Comparison of ENCODE assay signal across 33 mouse cellular contexts in the genomic region with DNA sequence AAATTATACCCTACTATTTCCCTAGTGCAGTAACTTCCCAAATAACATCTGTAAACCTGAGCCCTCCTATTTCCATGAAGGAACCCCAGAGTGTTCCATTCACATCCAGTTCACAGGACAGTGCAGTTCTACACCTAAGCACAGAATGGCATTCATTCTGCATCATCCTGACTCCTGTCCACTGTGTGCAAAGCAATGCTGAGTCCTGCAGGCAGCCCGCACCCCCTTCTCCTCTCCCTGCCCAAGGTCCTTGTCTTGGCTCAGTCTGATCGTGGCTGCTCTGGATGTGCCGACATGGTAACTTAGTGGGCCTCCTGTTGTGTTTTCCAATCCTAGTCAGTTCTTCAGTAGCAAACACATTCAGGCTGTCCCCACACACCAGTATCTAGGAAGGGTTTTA. TPM values are rescaled to one million over a fixed set of nuclear protein-coding genes. Genes with fewer than 3 reads are reported as not detected.
A peak's percentile ranks its signal among the peaks of the same experiment; 100 is the strongest.
DNase-seq lines count a peak whose midpoint lies in the region; ATAC-seq and TF ChIP-seq lines count a peak whose summit lies in the region.
"Had no signal": no experiment of that assay in that cellular context is flagged by ENCODE, and none has a peak within 500 bp of the region (broad histone marks: within the 10 kb centered on the region; RNA-seq: fewer than 3 reads in every experiment).

No protein-coding gene starts in this region.

- no peaks in the 10 kb centered on the region for H3K9me3 ChIP-seq in intestine, embryonic 16.5 days (ENCODE audit: control insufficient read depth, low read length)
- H3K9me3 ChIP-seq in intestine, postnatal 0 days (ENCODE audit: control insufficient read depth), result no peaks in the 10 kb centered on the region
- no peaks in the 10 kb centered on the region for H3K9me3 ChIP-seq in midbrain, embryonic 16.5 days (replicated peaks; ENCODE audit: control insufficient read depth, low read length, poor library complexity, severe bottlenecking)
- H3K9me3 ChIP-seq: embryonic facial prominence, embryonic 12.5 days; embryonic facial prominence, embryonic 15.5 days; forebrain, embryonic 12.5 days; forebrain, embryonic 15.5 days; hindbrain, embryonic 10.5 days; hindbrain, embryonic 13.5 days; intestine, embryonic 15.5 days had no signal

- no peak overlapping the region for H3K4me2 ChIP-seq in intestine, embryonic 16.5 days (ENCODE audit: low read depth, low read length)
- no peak overlapping the region for H3K4me2 ChIP-seq in intestine, postnatal 0 days (replicated peaks; ENCODE audit: low read depth)
- H3K4me2 ChIP-seq in midbrain, embryonic 16.5 days (ENCODE audit: low read length), result no peak overlapping the region
- H3K4me2 ChIP-seq: embryonic facial prominence, embryonic 12.5 days; embryonic facial prominence, embryonic 15.5 days; forebrain, embryonic 12.5 days; forebrain, embryonic 15.5 days; heart, embryonic 11.5 days; hindbrain, embryonic 13.5 days; intestine, embryonic 15.5 days had no signal

- peak overlapping the region; percentile 83 for H3K27ac ChIP-seq in intestine, embryonic 16.5 days (ENCODE audit: low read length)
- H3K27ac ChIP-seq in intestine, postnatal 0 days (ENCODE audit: low read depth, low read length), result no peak overlapping the region
- H3K27ac ChIP-seq in midbrain, embryonic 16.5 days (ENCODE audit: low read length), result no peak overlapping the region
- H3K27ac ChIP-seq: embryonic facial prominence, embryonic 12.5 days; forebrain, embryonic 12.5 days; forebrain, embryonic 15.5 days; heart, adult 2 months; hindbrain, embryonic 10.5 days; hindbrain, embryonic 13.5 days; intestine, embryonic 15.5 days had no signal

- peak; percentile 80 to 88 for DNase-seq in adrenal gland, adult (ENCODE audit: inconsistent age in 2 of 2, low spot score in 1 of 2)
- DNase-seq in adrenal gland, postnatal 4 days (ENCODE audit: low spot score in 2 of 2), result no peak
- DNase-seq in adrenal gland, adult 8-10 months, result peak; percentile 69
- DNase-seq in adrenal gland, postnatal 25 days, result peak; percentile 50
- no peak for DNase-seq in gastrocnemius, postnatal 14 days
- DNase-seq: cerebellum, adult 11-12 months; cerebellum, adult 9-10 months; cerebellum, postnatal 25 days; gastrocnemius, postnatal 36 days; heart, adult 2 months; heart, postnatal 36 days; kidney, adult 2 months had no signal

- ATAC-seq in intestine, embryonic 16.5 days, result no peak
- ATAC-seq in intestine, postnatal 0 days, result no peak
- no peak for ATAC-seq in midbrain, embryonic 16.5 days
- ATAC-seq: activated CD4-positive, CD25-positive, alpha-beta regulatory T cell, adult 4 months; forebrain, embryonic 15.5 days; hindbrain, embryonic 16.5 days; intestine, embryonic 15.5 days had no signal

- H3K36me3 ChIP-seq in intestine, embryonic 16.5 days (ENCODE audit: control insufficient read depth, insufficient read depth, low read length), result no peaks in the 10 kb centered on the region
- H3K36me3 ChIP-seq in intestine, postnatal 0 days (ENCODE audit: control insufficient read depth, insufficient read depth), result no peaks in the 10 kb centered on the region
- no peaks in the 10 kb centered on the region for H3K36me3 ChIP-seq in midbrain, embryonic 16.5 days (ENCODE audit: control insufficient read depth, insufficient read depth, low read length)
- H3K36me3 ChIP-seq: embryonic facial prominence, embryonic 12.5 days; embryonic facial prominence, embryonic 15.5 days; forebrain, embryonic 12.5 days; forebrain, embryonic 15.5 days; hindbrain, embryonic 10.5 days; hindbrain, embryonic 13.5 days; intestine, embryonic 15.5 days had no signal

- no peak overlapping the region for H3K9ac ChIP-seq in intestine, embryonic 16.5 days (ENCODE audit: low read depth, low read length)
- H3K9ac ChIP-seq in intestine, postnatal 0 days (ENCODE audit: low read depth, low read length), result no peak overlapping the region
- no peak overlapping the region for H3K9ac ChIP-seq in midbrain, embryonic 16.5 days (ENCODE audit: low read depth, low read length)
- H3K9ac ChIP-seq: embryonic facial prominence, embryonic 12.5 days; embryonic facial prominence, embryonic 15.5 days; forebrain, embryonic 12.5 days; forebrain, embryonic 15.5 days; hindbrain, embryonic 13.5 days; intestine, embryonic 15.5 days had no signal

- TF ChIP-seq CTCF in intestine, postnatal 0 days (IDR thresholded peaks at IDR 0.05; ENCODE audit: low read depth), result no peak

- no peak overlapping the region for H3K4me3 ChIP-seq in intestine, embryonic 16.5 days (ENCODE audit: low read length)
- H3K4me3 ChIP-seq in intestine, postnatal 0 days (ENCODE audit: low read depth, low read length), result no peak overlapping the region
- no peak overlapping the region for H3K4me3 ChIP-seq in midbrain, embryonic 16.5 days (ENCODE audit: low read depth, low read length)
- H3K4me3 ChIP-seq: embryonic facial prominence, embryonic 12.5 days; embryonic facial prominence, embryonic 15.5 days; erythroblast, embryonic 14.5 days; forebrain, embryonic 12.5 days; forebrain, embryonic 15.5 days; heart, adult 2 months; hindbrain, embryonic 10.5 days; hindbrain, embryonic 13.5 days; intestine, embryonic 15.5 days had no signal

- intact Hi-C loops in gastrocnemius, postnatal 14 days (cut with DNase I; ENCODE audit: low total_unique reads), result no loop called here

- 0 out of 2 replicates have a peak, but pooled peaks cover 3% of the 10 kb centered on the region for H3K4me1 ChIP-seq in intestine, embryonic 16.5 days (ENCODE audit: control insufficient read depth, insufficient read depth, low read length)
- no peaks in the 10 kb centered on the region for H3K4me1 ChIP-seq in intestine, postnatal 0 days (replicated peaks; ENCODE audit: control insufficient read depth, insufficient read depth, low read length)
- H3K4me1 ChIP-seq in midbrain, embryonic 16.5 days (ENCODE audit: control insufficient read depth, insufficient read depth, low read length), result no peaks in the 10 kb centered on the region
- H3K4me1 ChIP-seq: embryonic facial prominence, embryonic 12.5 days; embryonic facial prominence, embryonic 15.5 days; forebrain, embryonic 15.5 days; hindbrain, embryonic 13.5 days; intestine, embryonic 15.5 days had no signal

- 84% methylated on average over 3 of the region's 3 CpGs for WGBS in intestine, embryonic 16.5 days
- 66% methylated on average over 3 of the region's 3 CpGs for WGBS in intestine, postnatal 0 days
- WGBS in midbrain, embryonic 16.5 days, result 78% methylated on average over 3 of the region's 3 CpGs

- H3K27me3 ChIP-seq in intestine, embryonic 16.5 days (replicated peaks; ENCODE audit: control insufficient read depth, insufficient read depth, low read length), result no peaks in the 10 kb centered on the region
- H3K27me3 ChIP-seq in intestine, postnatal 0 days (replicated peaks; ENCODE audit: control insufficient read depth, insufficient read depth, low read length), result no peaks in the 10 kb centered on the region
- no peaks in the 10 kb centered on the region for H3K27me3 ChIP-seq in midbrain, embryonic 16.5 days (ENCODE audit: control insufficient read depth, insufficient read depth, low read depth, low read length)
- H3K27me3 ChIP-seq: embryonic facial prominence, embryonic 12.5 days; embryonic facial prominence, embryonic 15.5 days; forebrain, embryonic 12.5 days; forebrain, embryonic 15.5 days; hindbrain, embryonic 13.5 days; intestine, embryonic 15.5 days had no signal

RNA-seq across cellular contexts. Expression of a gene that starts 12.7 kb away (rescaled TPM):
- total RNA-seq in adrenal gland, postnatal 4 days (2021), result 10 to 100 TPM; 22.2 to 29.2 TPM
- polyA plus RNA-seq in intestine, embryonic 16.5 days (2015; fragmentation: Nextera tagmentation; extraction: Ambion mirVana), result 0.18 and 0.24 TPM in 2 replicates
- polyA plus RNA-seq in intestine, postnatal 0 days (2015; fragmentation: Nextera tagmentation; extraction: Ambion mirVana), result 0.31 and 0.64 TPM in 2 replicates
- total RNA-seq in adrenal gland, adult 8-10 months (2022), result 100 to 1,000 TPM in 2 of 4 experiments, 1 to 10 TPM in 2; 1.5 to 212 (median 76.4) TPM
- total RNA-seq in adrenal gland, postnatal 25 days (2021), result 37.9 and 41.2 TPM in 2 replicates
- under 1 TPM; 0.13 to 0.37 TPM for total RNA-seq in gastrocnemius, postnatal 14 days (2021)
- polyA plus RNA-seq in midbrain, embryonic 16.5 days (2015; fragmentation: Nextera tagmentation; extraction: Ambion mirVana), result 1.3 and 1.6 TPM in 2 replicates
- total RNA-seq: common myeloid progenitor, adult 5-6 weeks; granulocyte monocyte progenitor cell, adult 5-6 weeks had no signal
- polyA plus RNA-seq: activated CD4-positive, CD25-positive, alpha-beta regulatory T cell, adult 4 months; erythroblast, embryonic 14.5 days; forebrain, embryonic 12.5 days; heart, embryonic 11.5 days; heart, embryonic 14.5 days; heart, postnatal 0 days had no signal

RNA-seq across cellular contexts. Expression of a gene that starts 30.5 kb away (rescaled TPM):
- 1,000 to 10,000 TPM; 4,514 to 5,007 TPM for total RNA-seq in adrenal gland, postnatal 4 days (2021)
- polyA plus RNA-seq in intestine, embryonic 16.5 days (2015; fragmentation: Nextera tagmentation; extraction: Ambion mirVana), result 734 and 860 TPM in 2 replicates
- polyA plus RNA-seq in intestine, postnatal 0 days (2015; fragmentation: Nextera tagmentation; extraction: Ambion mirVana), result 101 and 113 TPM in 2 replicates
- total RNA-seq in adrenal gland, adult 8-10 months (2022), result 1,000 to 10,000 TPM in 2 of 4 experiments, 100 to 1,000 TPM in 2; 318 to 7,826 (median 4,098) TPM
- 7,275 and 7,287 TPM in 2 replicates for total RNA-seq in adrenal gland, postnatal 25 days (2021)
- 10 to 100 TPM; 46.4 to 90.8 TPM for total RNA-seq in gastrocnemius, postnatal 14 days (2021)
- polyA plus RNA-seq in midbrain, embryonic 16.5 days (2015; fragmentation: Nextera tagmentation; extraction: Ambion mirVana), result 1.1 TPM in 2 replicates
- total RNA-seq: common myeloid progenitor, adult 5-6 weeks; granulocyte monocyte progenitor cell, adult 5-6 weeks had no signal
- polyA plus RNA-seq: erythroblast, embryonic 14.5 days had no signal

RNA-seq across cellular contexts. Expression of a gene that starts 36.6 kb away (rescaled TPM):
- not detected for total RNA-seq in adrenal gland, postnatal 4 days (2021)
- polyA plus RNA-seq in intestine, embryonic 16.5 days (2015; fragmentation: Nextera tagmentation; extraction: Ambion mirVana), result 0.24 TPM in 1 of 2 replicates, not detected in the other
- polyA plus RNA-seq in intestine, postnatal 0 days (2015; fragmentation: Nextera tagmentation; extraction: Ambion mirVana), result 0.09 and 0.10 TPM in 2 replicates
- total RNA-seq in adrenal gland, adult 8-10 months (2022), result not detected
- total RNA-seq in adrenal gland, postnatal 25 days (2021), result 0.24 TPM in 1 of 2 replicates, not detected in the other
- not detected for total RNA-seq in gastrocnemius, postnatal 14 days (2021)
- not detected in 2 replicates for polyA plus RNA-seq in midbrain, embryonic 16.5 days (2015; fragmentation: Nextera tagmentation; extraction: Ambion mirVana)
- total RNA-seq: common myeloid progenitor, adult 5-6 weeks; ES-E14; gastrocnemius, adult 8-10 months; gastrocnemius, postnatal 36 days; granulocyte monocyte progenitor cell, adult 5-6 weeks; heart, adult 2 months; heart, postnatal 36 days had no signal
- polyA plus RNA-seq: activated CD4-positive, CD25-positive, alpha-beta regulatory T cell, adult 4 months; brain, embryonic 14.5 days; erythroblast, embryonic 14.5 days; forebrain, embryonic 12.5 days; forebrain, embryonic 15.5 days; heart, embryonic 11.5 days; heart, embryonic 14.5 days; heart, postnatal 0 days; hindbrain, embryonic 10.5 days; hindbrain, embryonic 16.5 days; kidney, adult 2 months had no signal

Comparison
In these comparisons a context has a peak if more than half of its experiments do, and no peak if none do; other contexts are left out.
1. DNase-seq: peak in adrenal gland, adult (2 of 2), adrenal gland, adult 8-10 months (single experiment) and adrenal gland, postnatal 25 days (single experiment); none in adrenal gland, postnatal 4 days (0 of 2) and gastrocnemius, postnatal 14 days (single experiment).